Mouse (Mus musculus) neural tube, embryonic 14.5 days (tissue): Measurements from ENCODE around the gene Gmeb2. TPM values are rescaled to one million over a fixed set of nuclear protein-coding genes. Genes with fewer than 3 reads are reported as not detected.

Source experiments
- ATAC-seq: fragments of 200-750 bp; cut with Nextera tagmentation; 2 replicates; pipeline ENCODE4 v1.8.0; 2017; ENCODE audit warnings: low read depth, mild to moderate bottlenecking, moderate TSS enrichment, moderate library complexity
- H3K27ac ChIP-seq: fragments of 300-500 bp; sonication (generic); 2 replicates; pipeline ENCODE4 v1.5.1; 2014; ENCODE audit warnings: low read depth, mild to moderate bottlenecking, control low read depth, low read length, moderate library complexity, mixed read lengths
- H3K27me3 ChIP-seq: fragments of 300-500 bp; sonication (generic); 2 replicates; pipeline ENCODE4 v1.6.1; 2014; ENCODE audit warnings: low read length; ENCODE audit not compliant: control insufficient read depth, insufficient read depth
- H3K36me3 ChIP-seq: fragments of 300-500 bp; sonication (generic); 2 replicates; pipeline ENCODE4 v1.6.1; 2014; ENCODE audit warnings: low read length, mixed read lengths; ENCODE audit not compliant: control insufficient read depth, insufficient read depth
- H3K4me1 ChIP-seq: fragments of 300-500 bp; sonication (generic); 2 replicates; pipeline ENCODE4 v1.6.1; 2014; ENCODE audit warnings: low read length; ENCODE audit not compliant: control insufficient read depth, insufficient read depth
- H3K4me2 ChIP-seq: fragments of 300-500 bp; sonication (generic); 2 replicates; pipeline ENCODE4 v1.6.1; 2014; ENCODE audit warnings: mild to moderate bottlenecking, low read depth, low read length, control low read depth
- H3K4me3 ChIP-seq: fragments of 300-500 bp; sonication (generic); 2 replicates; pipeline ENCODE4 v1.5.1; 2014; ENCODE audit warnings: low read depth, low read length, control low read depth, mixed read lengths
- H3K9ac ChIP-seq: fragments of 300-500 bp; sonication (generic); replicated peaks from 2 replicates; pipeline ENCODE4 v1.6.1; 2014; ENCODE audit warnings: low read depth, mild to moderate bottlenecking, control low read depth, low read length, mixed read lengths
- H3K9me3 ChIP-seq: fragments of 300-500 bp; sonication (generic); 2 replicates; pipeline ENCODE4 v1.6.1; 2016; ENCODE audit warnings: low read length; ENCODE audit not compliant: control insufficient read depth
- WGBS: fragments of 180-500 bp; shearing (Covaris S2); extraction: QIAGEN DNeasy Blood & Tissue Kit; methylation state at CpG from one replicate; pipeline ENCODE4 v1.1.7; 2014; 5-methylcytosine and 5-hydroxymethylcytosine counted together
- polyA plus RNA-seq: library from polyadenylated mRNA; unstranded; fragments of >200 nt; fragmentation: Nextera tagmentation; extraction: Ambion mirVana; gene quantifications from 2 replicates; pipeline ENCODE4 v1.2.1, GENCODE M21; 2014

Gene Gmeb2
- polyA plus RNA-seq, 1 experiment from 2014 or later: 19.3 TPM

DNA sequence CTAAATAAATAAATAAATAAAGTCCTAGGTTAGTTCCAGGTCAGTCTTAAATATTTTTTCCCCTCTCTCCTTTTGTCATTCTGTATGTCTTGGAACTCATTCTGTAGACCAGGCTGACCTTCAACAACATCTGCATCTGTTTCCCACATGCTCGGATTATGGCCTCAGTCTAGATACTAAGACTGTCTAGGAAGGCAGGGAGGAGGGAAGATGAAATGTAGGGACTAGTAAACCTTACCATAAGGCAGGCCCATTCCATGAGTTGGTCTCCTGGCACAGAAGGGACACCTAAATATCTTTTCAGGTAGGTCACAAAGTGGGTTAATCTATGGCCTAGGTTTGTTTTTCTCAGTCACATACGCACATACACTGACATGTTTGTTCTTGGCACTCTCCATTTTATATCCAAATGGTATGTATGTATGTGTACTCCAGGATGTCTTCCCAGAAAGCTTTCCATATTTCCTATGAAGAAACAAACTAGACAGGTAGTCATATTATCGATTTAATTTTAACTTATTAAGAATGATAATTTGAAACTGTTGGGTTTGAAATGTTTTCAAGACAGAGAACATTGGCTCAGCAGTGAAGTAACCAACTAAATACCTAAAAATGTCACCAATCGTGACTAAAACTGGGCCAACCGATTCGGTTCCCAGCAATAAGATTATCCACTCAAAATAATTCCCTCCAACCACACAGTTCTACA lies 1.1 kb downstream of the Gmeb2 start:
- H3K9ac ChIP-seq: peak overlapping the region; percentile 78
- no peaks in the 10 kb centered on the region for H3K27me3 ChIP-seq
- 48% methylated on average over 6 of the region's 6 CpGs for WGBS
- no peak for ATAC-seq
- H3K4me3 ChIP-seq: peak overlapping the region; percentile 65
- peak overlapping the region; percentile 73 for H3K4me2 ChIP-seq
- no peaks in the 10 kb centered on the region for H3K36me3 ChIP-seq
- H3K4me1 ChIP-seq: peaks cover 12% of the 10 kb centered on the region
- H3K27ac ChIP-seq: peak overlapping the region; percentile 94
- H3K9me3 ChIP-seq: no peaks in the 10 kb centered on the region

DNA sequence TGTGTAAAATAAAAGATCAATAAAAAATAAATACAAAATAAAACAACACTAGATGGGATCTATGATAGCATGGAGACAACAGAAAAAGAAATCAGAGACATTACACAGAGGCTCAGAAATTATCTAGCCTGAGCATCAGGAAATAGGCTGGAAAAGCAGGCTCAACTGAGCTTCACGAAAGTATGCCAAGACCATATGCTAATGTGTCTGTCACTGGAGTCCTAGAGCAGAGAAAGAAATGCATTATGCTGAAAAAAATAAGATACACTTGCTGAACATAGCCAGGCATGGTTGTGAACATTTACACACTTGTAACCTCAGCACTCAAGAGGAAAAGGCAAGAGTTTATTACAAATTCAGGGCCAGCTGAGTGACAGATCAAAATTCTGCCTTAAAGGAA lies 7.9 kb downstream of the Gmeb2 start:
- H3K4me2 ChIP-seq: no peak overlapping the region
- 77% methylated on average over 1 of the region's 1 CpGs for WGBS

DNA sequence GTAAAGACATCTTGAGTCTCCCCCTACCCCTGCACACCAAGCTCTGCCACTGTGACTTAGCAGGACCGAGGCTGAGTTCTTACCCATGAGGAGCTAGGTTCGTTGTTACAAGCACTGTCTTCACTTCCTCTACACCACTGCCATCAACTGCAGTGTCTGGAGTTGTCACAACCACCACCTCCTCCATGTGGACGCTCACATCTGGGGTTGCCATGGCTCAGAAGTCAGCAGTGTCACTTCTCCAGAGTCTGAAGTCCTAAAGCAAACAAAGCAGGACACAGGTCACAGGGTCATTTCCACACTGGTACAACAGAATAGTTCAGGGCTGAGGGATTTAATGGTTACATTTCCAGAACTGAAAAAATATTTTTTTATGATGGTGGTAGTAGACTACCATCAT lies 10.0 kb downstream of the Gmeb2 start:
- no peak overlapping the region for H3K4me3 ChIP-seq
- H3K9me3 ChIP-seq: no peaks in the 10 kb centered on the region
- peaks cover 17% of the 10 kb centered on the region; the same call in 1 of the 2 replicates for H3K36me3 ChIP-seq
- no peak overlapping the region for H3K4me2 ChIP-seq
- no peak overlapping the region for H3K27ac ChIP-seq
- H3K27me3 ChIP-seq: no peaks in the 10 kb centered on the region
- 92% methylated on average over 3 of the region's 3 CpGs for WGBS
- no peak for ATAC-seq
- H3K9ac ChIP-seq: no peak overlapping the region
- no peaks in the 10 kb centered on the region for H3K4me1 ChIP-seq

More for the DNA sequence above, 7.9 kb downstream of the Gmeb2 start:
- Histone ChIP-seq H3K4me3 (no peak overlapping the region), H3K36me3 (peaks cover 13% of the 10 kb centered on the region; the same call in 1 of the 2 replicates), H3K27ac (no peak overlapping the region), H3K9ac (no peak overlapping the region), H3K9me3 (no peaks in the 10 kb centered on the region), H3K4me1 (no peaks in the 10 kb centered on the region), H3K27me3 (no peaks in the 10 kb centered on the region)
- no peak for ATAC-seq

DNA sequence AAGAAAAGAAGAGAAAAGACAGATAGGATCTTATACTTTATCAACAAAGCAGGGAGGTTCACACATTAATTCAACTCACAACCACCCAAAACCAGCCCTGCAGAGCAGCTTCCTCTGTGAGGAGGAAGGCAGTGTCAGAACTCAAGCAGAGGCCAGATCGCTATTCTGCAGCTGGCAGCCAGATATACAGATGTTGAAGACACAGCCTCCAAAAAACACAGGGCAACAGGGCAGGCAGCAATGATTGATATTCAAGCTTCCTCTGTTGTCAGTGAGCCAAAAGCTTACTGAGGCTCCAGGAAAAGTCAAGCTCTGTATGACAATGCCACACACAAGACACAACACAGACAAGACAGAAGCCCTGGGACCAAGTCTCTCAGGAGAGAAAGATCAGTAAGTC lies 11.1 kb downstream of the Gmeb2 start:
- Histone ChIP-seq H3K4me1 (no peaks in the 10 kb centered on the region), H3K27me3 (no peaks in the 10 kb centered on the region), H3K9ac (no peak overlapping the region), H3K9me3 (no peaks in the 10 kb centered on the region), H3K4me3 (no peak overlapping the region), H3K4me2 (no peak overlapping the region), H3K27ac (no peak overlapping the region), H3K36me3 (peaks cover 17% of the 10 kb centered on the region; the same call in 1 of the 2 replicates)
- 78% methylated on average over 1 of the region's 1 CpGs for WGBS
- no peak for ATAC-seq

DNA sequence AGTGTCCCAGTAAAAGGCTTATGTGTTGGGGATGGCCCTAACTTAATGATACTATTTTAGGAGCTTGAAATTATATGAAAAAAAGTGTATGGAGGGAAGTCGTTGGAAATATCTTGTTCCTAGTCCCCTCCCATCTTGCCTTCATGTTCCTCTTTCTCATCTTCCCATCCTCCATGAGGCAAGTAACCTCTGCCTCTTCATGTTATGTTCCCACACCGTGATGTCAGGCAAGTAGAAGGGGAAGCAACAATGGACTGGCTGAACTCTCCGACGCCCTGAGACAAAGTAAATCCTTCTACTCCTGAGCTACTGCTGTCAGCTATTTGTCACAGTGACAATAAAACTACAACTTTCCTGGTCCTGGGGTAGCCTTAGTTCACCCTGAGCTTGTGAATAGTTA lies 13.2 kb downstream of the Gmeb2 start:
- no peak overlapping the region for H3K9ac ChIP-seq
- no peak overlapping the region for H3K4me2 ChIP-seq
- ATAC-seq: no peak
- WGBS: 62% methylated on average over 4 of the region's 4 CpGs
- peaks cover 19% of the 10 kb centered on the region; the same call in 1 of the 2 replicates for H3K36me3 ChIP-seq
- H3K4me3 ChIP-seq: no peak overlapping the region
- H3K9me3 ChIP-seq: no peaks in the 10 kb centered on the region
- no peaks in the 10 kb centered on the region for H3K4me1 ChIP-seq
- no peak overlapping the region for H3K27ac ChIP-seq
- no peaks in the 10 kb centered on the region for H3K27me3 ChIP-seq

DNA sequence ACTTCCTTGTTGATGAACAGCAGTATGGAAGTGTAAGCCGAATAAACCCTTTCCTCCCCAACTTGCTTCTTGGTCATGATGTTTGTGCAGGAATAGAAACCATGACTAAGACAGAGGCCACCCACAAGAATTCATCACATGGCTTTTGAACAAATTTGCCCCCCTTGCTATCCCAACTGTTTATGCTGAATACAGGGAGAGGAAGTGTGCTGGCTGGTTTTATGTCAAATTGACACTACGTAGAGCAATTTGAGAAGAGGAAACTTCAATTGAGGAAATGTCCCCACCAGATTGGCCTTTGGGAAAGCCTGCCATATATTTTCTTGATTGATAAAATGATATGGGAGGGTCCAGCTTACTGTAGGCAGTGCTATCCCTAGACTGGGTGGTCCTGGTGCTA lies 14.0 kb downstream of the Gmeb2 start:
- ATAC-seq: no peak
- no peak overlapping the region for H3K4me3 ChIP-seq
- no peak overlapping the region for H3K27ac ChIP-seq
- H3K36me3 ChIP-seq: peaks cover 21% of the 10 kb centered on the region; the same call in 1 of the 2 replicates
- no peak overlapping the region for H3K9ac ChIP-seq
- H3K9me3 ChIP-seq: no peaks in the 10 kb centered on the region
- H3K4me2 ChIP-seq: no peak overlapping the region
- no peaks in the 10 kb centered on the region for H3K4me1 ChIP-seq
- whole genome bisulfite sequencing: 98% methylated on average over 2 of the region's 2 CpGs
- H3K27me3 ChIP-seq: no peaks in the 10 kb centered on the region

DNA sequence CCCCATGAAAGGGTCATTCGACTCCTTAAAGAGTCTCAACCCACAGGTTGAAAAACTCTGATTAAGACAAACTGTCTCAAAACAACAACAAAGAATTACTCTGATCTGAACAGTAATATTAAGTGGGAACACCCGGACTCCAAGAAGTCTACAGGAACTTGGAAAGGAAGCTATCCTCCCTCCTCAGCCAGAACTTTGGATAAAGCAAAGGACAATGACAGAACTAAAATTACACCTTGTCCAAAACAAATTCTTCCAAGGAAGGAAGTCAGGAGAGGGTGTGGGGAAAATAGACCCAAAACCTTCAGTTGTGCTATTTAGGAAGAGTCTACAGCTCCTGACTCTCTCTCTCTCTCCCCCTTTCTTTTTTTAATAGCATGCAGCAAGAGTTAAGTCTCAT lies 15.7 kb downstream of the Gmeb2 start:
- ATAC-seq: no peak
- no peaks in the 10 kb centered on the region for H3K4me1 ChIP-seq
- H3K9me3 ChIP-seq: no peaks in the 10 kb centered on the region
- H3K36me3 ChIP-seq: peaks cover 18% of the 10 kb centered on the region; the same call in 1 of the 2 replicates
- WGBS: 97% methylated on average over 2 of the region's 2 CpGs
- H3K9ac ChIP-seq: no peak overlapping the region
- H3K4me2 ChIP-seq: no peak overlapping the region
- H3K4me3 ChIP-seq: no peak overlapping the region
- no peaks in the 10 kb centered on the region for H3K27me3 ChIP-seq
- no peak overlapping the region for H3K27ac ChIP-seq

DNA sequence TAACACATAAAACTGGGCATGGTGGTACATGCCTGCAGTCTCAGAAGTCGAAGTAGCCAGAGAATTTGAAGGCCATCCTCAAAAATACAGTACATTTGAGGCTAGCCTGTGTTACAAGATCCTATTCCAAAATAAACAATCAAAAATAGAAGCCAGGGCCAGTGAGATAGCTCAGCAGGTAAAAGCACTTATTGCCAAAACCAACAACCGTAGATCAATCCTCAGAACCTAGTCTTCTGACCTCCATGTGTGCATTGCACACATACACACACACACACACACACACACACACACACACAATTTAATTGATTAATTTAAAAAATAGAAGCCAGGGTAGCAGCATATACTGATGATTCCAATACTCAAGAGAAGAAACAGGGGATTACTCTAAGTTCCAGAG lies 21.0 kb downstream of the Gmeb2 start:
- H3K4me2 ChIP-seq: no peak overlapping the region
- H3K9ac ChIP-seq: no peak overlapping the region
- peaks cover 43% of the 10 kb centered on the region for H3K36me3 ChIP-seq
- WGBS: 94% methylated on average over 2 of the region's 2 CpGs
- H3K27ac ChIP-seq: no peak overlapping the region
- H3K4me3 ChIP-seq: no peak overlapping the region
- no peaks in the 10 kb centered on the region for H3K4me1 ChIP-seq
- no peaks in the 10 kb centered on the region for H3K9me3 ChIP-seq
- no peak for ATAC-seq
- H3K27me3 ChIP-seq: no peaks in the 10 kb centered on the region

DNA sequence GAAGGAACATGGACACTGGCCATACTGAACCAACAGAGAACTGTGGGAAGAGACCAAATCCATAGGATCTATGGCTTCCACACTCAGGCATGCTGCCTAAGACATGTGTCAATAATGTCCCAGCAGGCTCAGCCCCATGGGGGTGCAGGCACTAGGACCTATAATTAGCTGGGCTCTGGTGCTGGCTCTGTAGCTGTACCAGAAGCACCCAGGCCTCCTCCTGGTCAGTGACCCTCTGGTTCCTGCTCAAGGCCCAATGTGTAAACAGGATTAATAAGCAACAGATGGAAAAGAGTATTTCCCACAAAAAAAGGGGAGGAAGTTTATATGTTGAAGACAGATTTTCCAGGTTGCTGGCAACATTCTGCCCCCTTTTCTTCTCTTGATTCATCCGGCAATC lies 34.6 kb downstream of the Gmeb2 start:
- H3K36me3 ChIP-seq: peaks cover 35% of the 10 kb centered on the region
- H3K27ac ChIP-seq: no peak overlapping the region
- WGBS: 83% methylated on average over 1 of the region's 1 CpGs
- H3K4me2 ChIP-seq: no peak overlapping the region
- no peaks in the 10 kb centered on the region for H3K9me3 ChIP-seq
- no peaks in the 10 kb centered on the region for H3K27me3 ChIP-seq
- no peak overlapping the region for H3K9ac ChIP-seq
- no peak for ATAC-seq
- H3K4me1 ChIP-seq: no peaks in the 10 kb centered on the region
- H3K4me3 ChIP-seq: no peak overlapping the region
